Mouse (Mus musculus) midbrain, embryonic 12.5 days (tissue): Measurements from ENCODE around the gene Bcam. TPM values are rescaled to one million over a fixed set of nuclear protein-coding genes. Genes with fewer than 3 reads are reported as not detected.

ENCODE experiments used
- ATAC-seq: fragments of 200-750 bp; cut with Nextera tagmentation; 2 replicates; pipeline ENCODE4 v1.8.0; 2017; ENCODE audit warnings: low read depth, moderate TSS enrichment, moderate library complexity; ENCODE audit not compliant: low FRiP score
- H3K27ac ChIP-seq: fragments of 300-500 bp; sonication (generic); replicated peaks from 2 replicates; pipeline ENCODE4 v1.5.1; 2016; ENCODE audit warnings: mild to moderate bottlenecking
- H3K27me3 ChIP-seq: fragments of 300-500 bp; sonication (generic); 2 replicates; pipeline ENCODE4 v1.6.1; 2016; ENCODE audit warnings: mild to moderate bottlenecking
- H3K36me3 ChIP-seq: fragments of 300-500 bp; sonication (generic); 2 replicates; pipeline ENCODE4 v1.6.1; 2016
- H3K4me1 ChIP-seq: fragments of 300-500 bp; sonication (generic); 2 replicates; pipeline ENCODE4 v1.6.1; 2016
- H3K4me2 ChIP-seq: fragments of 300-500 bp; sonication (generic); replicated peaks from 2 replicates; pipeline ENCODE4 v1.6.1; 2016; ENCODE audit warnings: mild to moderate bottlenecking, moderate library complexity
- H3K4me3 ChIP-seq: fragments of 300-500 bp; sonication (generic); 2 replicates; pipeline ENCODE4 v1.5.1; 2016; ENCODE audit warnings: mild to moderate bottlenecking
- H3K9ac ChIP-seq: fragments of 300-500 bp; sonication (generic); replicated peaks from 2 replicates; pipeline ENCODE4 v1.6.1; 2016; ENCODE audit warnings: mild to moderate bottlenecking, moderate library complexity
- H3K9me3 ChIP-seq: fragments of 300-500 bp; sonication (generic); 2 replicates; pipeline ENCODE4 v1.6.1; 2016; ENCODE audit warnings: mild to moderate bottlenecking
- WGBS: fragments of 180-500 bp; shearing (Covaris S2); methylation state at CpG from one replicate; pipeline ENCODE4 v1.1.7; 2016; 5-methylcytosine and 5-hydroxymethylcytosine counted together
- polyA plus RNA-seq: library from polyadenylated mRNA; unstranded; fragments of >200 nt; fragmentation: Nextera tagmentation; extraction: Ambion mirVana; gene quantifications from 2 replicates; pipeline ENCODE4 v1.2.1, GENCODE M21; 2016

The Bcam gene
- polyA plus RNA-seq, 1 experiment from 2014 or later: 14.1 TPM

GRCm38 (mm10) chr7:19782645-19783044, 11.8 kb upstream of the Bcam start:
- Histone ChIP-seq H3K9ac (no peak overlapping the region), H3K4me1 (no peaks in the 10 kb centered on the region), H3K4me3 (no peak overlapping the region), H3K9me3 (no peaks in the 10 kb centered on the region), H3K36me3 (no peaks in the 10 kb centered on the region), H3K4me2 (no peak overlapping the region), H3K27ac (no peak overlapping the region), H3K27me3 (no peaks in the 10 kb centered on the region)
- 90% methylated on average over 4 of the region's 4 CpGs for WGBS
- ATAC-seq: no peak

- WGBS: 92% methylated on average over 7 of the region's 7 CpGs
- no peak overlapping the region for H3K4me3 ChIP-seq
- no peak overlapping the region for H3K9ac ChIP-seq
- H3K9me3 ChIP-seq: no peaks in the 10 kb centered on the region
- H3K4me1 ChIP-seq: no peaks in the 10 kb centered on the region
- H3K27ac ChIP-seq: no peak overlapping the region
- no peak for ATAC-seq
- no peaks in the 10 kb centered on the region for H3K36me3 ChIP-seq
- no peak overlapping the region for H3K4me2 ChIP-seq
- H3K27me3 ChIP-seq: no peaks in the 10 kb centered on the region
Measured at GRCm38 (mm10) chr7:19781741-19782140, 10.9 kb upstream of the Bcam start.

- Histone ChIP-seq H3K9ac (no peak overlapping the region), H3K27ac (no peak overlapping the region), H3K4me1 (no peaks in the 10 kb centered on the region), H3K4me3 (no peak overlapping the region), H3K4me2 (no peak overlapping the region), H3K9me3 (no peaks in the 10 kb centered on the region), H3K27me3 (no peaks in the 10 kb centered on the region), H3K36me3 (no peaks in the 10 kb centered on the region)
- no peak for ATAC-seq
- 81% methylated on average over 4 of the region's 4 CpGs for WGBS
Measured at GRCm38 (mm10) chr7:19779903-19780302, 9.1 kb upstream of the Bcam start.

- Histone ChIP-seq H3K36me3 (no peaks in the 10 kb centered on the region), H3K4me1 (no peaks in the 10 kb centered on the region), H3K9ac (no peak overlapping the region), H3K27ac (no peak overlapping the region), H3K4me2 (no peak overlapping the region), H3K9me3 (no peaks in the 10 kb centered on the region), H3K27me3 (no peaks in the 10 kb centered on the region), H3K4me3 (no peak overlapping the region)
- no peak for ATAC-seq
- 84% methylated on average over 8 of the region's 8 CpGs for WGBS
Measured at GRCm38 (mm10) chr7:19778645-19779044, 7.8 kb upstream of the Bcam start.

GRCm38 (mm10) chr7:19777049-19777723, 6.4 kb upstream of the Bcam start:
- Histone ChIP-seq H3K4me1 (no peaks in the 10 kb centered on the region), H3K36me3 (no peaks in the 10 kb centered on the region), H3K4me2 (no peak overlapping the region), H3K27ac (no peak overlapping the region), H3K9ac (no peak overlapping the region), H3K9me3 (no peaks in the 10 kb centered on the region), H3K27me3 (0 out of 2 replicates have a peak, but pooled peaks cover 5% of the 10 kb centered on the region), H3K4me3 (no peak overlapping the region)
- 91% methylated on average over 11 of the region's 11 CpGs for WGBS
- ATAC-seq: no peak

- no peak overlapping the region for H3K27ac ChIP-seq
- no peak overlapping the region for H3K4me3 ChIP-seq
- ATAC-seq: no peak
- H3K4me2 ChIP-seq: no peak overlapping the region
- H3K36me3 ChIP-seq: no peaks in the 10 kb centered on the region
- no peaks in the 10 kb centered on the region for H3K9me3 ChIP-seq
- H3K4me1 ChIP-seq: peaks cover 18% of the 10 kb centered on the region
- no peak overlapping the region for H3K9ac ChIP-seq
- WGBS: 63% methylated on average over 4 of the region's 4 CpGs
- H3K27me3 ChIP-seq: peaks cover 47% of the 10 kb centered on the region
Measured at GRCm38 (mm10) chr7:19771682-19772081, 866 bp upstream of the Bcam start.

GRCm38 (mm10) chr7:19770375-19770754, 451 bp downstream of the Bcam start:
- Histone ChIP-seq H3K27me3 (peaks cover 47% of the 10 kb centered on the region), H3K4me2 (peak overlapping the region; percentile 72), H3K36me3 (no peaks in the 10 kb centered on the region), H3K4me1 (peaks cover 18% of the 10 kb centered on the region), H3K4me3 (peak overlapping the region; percentile 38), H3K9me3 (no peaks in the 10 kb centered on the region), H3K9ac (peak overlapping the region; percentile 39), H3K27ac (no peak overlapping the region; the same call in 1 of the 2 replicates)
- under 1% methylated on average over 28 of the region's 28 CpGs for WGBS
- peak; percentile 84 for ATAC-seq

GRCm38 (mm10) chr7:19769434-19770374, 1.1 kb downstream of the Bcam start:
- Histone ChIP-seq H3K9ac (peak overlapping the region; percentile 39), H3K4me1 (peaks cover 18% of the 10 kb centered on the region), H3K4me2 (peak overlapping the region; percentile 72), H3K36me3 (no peaks in the 10 kb centered on the region), H3K27ac (no peak overlapping the region), H3K4me3 (peak overlapping the region; percentile 38), H3K27me3 (peaks cover 47% of the 10 kb centered on the region), H3K9me3 (no peaks in the 10 kb centered on the region)
- ATAC-seq: peak; percentile 30
- WGBS: 9% methylated on average over 16 of the region's 16 CpGs

- 35% methylated on average over 2 of the region's 4 CpGs for WGBS
Measured at GRCm38 (mm10) chr7:19769001-19769400, 1.8 kb downstream of the Bcam start.

GRCm38 (mm10) chr7:19768251-19768650, 2.6 kb downstream of the Bcam start:
- Histone ChIP-seq H3K9me3 (no peaks in the 10 kb centered on the region), H3K9ac (no peak overlapping the region), H3K27me3 (peaks cover 47% of the 10 kb centered on the region), H3K4me3 (no peak overlapping the region), H3K36me3 (no peaks in the 10 kb centered on the region), H3K4me2 (no peak overlapping the region), H3K27ac (no peak overlapping the region), H3K4me1 (peaks cover 18% of the 10 kb centered on the region)
- no peak for ATAC-seq
- 72% methylated on average over 14 of the region's 14 CpGs for WGBS

More at GRCm38 (mm10) chr7:19769001-19769400, 1.8 kb downstream of the Bcam start:
- Histone ChIP-seq H3K27ac (no peak overlapping the region), H3K9me3 (no peaks in the 10 kb centered on the region), H3K4me1 (peaks cover 18% of the 10 kb centered on the region), H3K4me3 (no peak overlapping the region), H3K9ac (no peak overlapping the region), H3K27me3 (peaks cover 47% of the 10 kb centered on the region), H3K36me3 (no peaks in the 10 kb centered on the region), H3K4me2 (no peak overlapping the region)
- no peak for ATAC-seq

- no peak for ATAC-seq
- Histone ChIP-seq H3K4me2 (no peak overlapping the region), H3K27ac (no peak overlapping the region), H3K9ac (no peak overlapping the region), H3K36me3 (no peaks in the 10 kb centered on the region), H3K9me3 (no peaks in the 10 kb centered on the region), H3K4me1 (peaks cover 2% of the 10 kb centered on the region; the same call in 1 of the 2 replicates), H3K4me3 (no peak overlapping the region), H3K27me3 (peaks cover 17% of the 10 kb centered on the region)
- WGBS: 90% methylated on average over 9 of the region's 9 CpGs
Measured at GRCm38 (mm10) chr7:19764581-19764980, 6.2 kb downstream of the Bcam start.

GRCm38 (mm10) chr7:19763829-19764477, 6.9 kb downstream of the Bcam start:
- Histone ChIP-seq H3K36me3 (no peaks in the 10 kb centered on the region), H3K27me3 (peaks cover 10% of the 10 kb centered on the region), H3K4me1 (no peaks in the 10 kb centered on the region), H3K9ac (no peak overlapping the region), H3K9me3 (no peaks in the 10 kb centered on the region), H3K27ac (no peak overlapping the region), H3K4me3 (no peak overlapping the region), H3K4me2 (no peak overlapping the region)
- WGBS: 90% methylated on average over 13 of the region's 13 CpGs
- ATAC-seq: no peak
